Mouse (Mus musculus): Measurements from ENCODE around the gene Zp3.

GRCm38 (mm10) chr5:136025712-136026111 lies 45.8 kb downstream of the Zp3 start:
- TF ChIP-seq CTCF (IDR thresholded peaks at IDR 0.05; ENCODE audit: low read depth) = no peak
- TF ChIP-seq EP300 (optimal IDR thresholded peaks at IDR 0.05) = no peak
